Comparison of ENCODE assay signal across 12 mouse cellular contexts in genomic region chr16:38047781-38048558, GRCm38 (mm10). TPM values are rescaled to one million over a fixed set of nuclear protein-coding genes. Genes with fewer than 3 reads are reported as not detected.
DNase-seq lines count a peak whose midpoint lies in the region; ATAC-seq and TF ChIP-seq lines count a peak whose summit lies in the region.
"Had no signal": no experiment of that assay in that cellular context is flagged by ENCODE, and none has a peak within 500 bp of the region (broad histone marks: within the 10 kb centered on the region; RNA-seq: fewer than 3 reads in every experiment).

No protein-coding gene starts in this region.

- no peaks in the 10 kb centered on the region for H3K36me3 ChIP-seq in stomach, postnatal 0 days (ENCODE audit: control insufficient read depth, insufficient read depth, low read length)
- H3K36me3 ChIP-seq: neural tube, embryonic 12.5 days; stomach, embryonic 15.5 days had no signal

- no peak for ATAC-seq in stomach, postnatal 0 days (ENCODE audit: low FRiP score, low TSS enrichment)
- ATAC-seq: CD4-positive, CD25-positive, alpha-beta regulatory T cell, adult 4 months had no signal

- H3K4me1 ChIP-seq in stomach, postnatal 0 days (replicated peaks; ENCODE audit: control insufficient read depth, insufficient read depth): no peaks in the 10 kb centered on the region
- H3K4me1 ChIP-seq: neural tube, embryonic 12.5 days; stomach, embryonic 15.5 days had no signal

- H3K27me3 ChIP-seq in stomach, postnatal 0 days (ENCODE audit: control insufficient read depth, insufficient read depth, low read length): no peaks in the 10 kb centered on the region
- H3K27me3 ChIP-seq: neural tube, embryonic 12.5 days; stomach, embryonic 15.5 days had no signal

- 27% methylated on average over 23 of the region's 23 CpGs for WGBS in stomach, postnatal 0 days

- intact Hi-C loops in gastrocnemius, adult 2 months (cut with DNase I): no loop called here

- no peak for DNase-seq in gastrocnemius, adult 2 months
- no peak for DNase-seq in gastrocnemius, adult 18-20 months (ENCODE audit: low spot score)
- peak; percentile 23 for DNase-seq in right cerebral cortex, adult 18-20 months
- DNase-seq in right cerebral cortex, postnatal 4 days: no peak
- DNase-seq in kidney, postnatal 14 days: peak; percentile 12
- DNase-seq in stomach, postnatal 0 days (ENCODE audit: low spot score): no peak
- no peak for DNase-seq in adipocyte (ENCODE audit: low spot score)
- DNase-seq in cerebellum, postnatal 4 days (ENCODE audit: low spot score in 2 of 2): no peak

- no peaks in the 10 kb centered on the region for H3K9me3 ChIP-seq in stomach, postnatal 0 days (ENCODE audit: control insufficient read depth, low read length)
- H3K9me3 ChIP-seq: neural tube, embryonic 12.5 days; stomach, embryonic 15.5 days had no signal

- H3K4me2 ChIP-seq in stomach, postnatal 0 days (replicated peaks; ENCODE audit: low read depth): peak overlapping the region; percentile 44
- H3K4me2 ChIP-seq: neural tube, embryonic 12.5 days; stomach, embryonic 15.5 days had no signal

- H3K4me3 ChIP-seq in gastrocnemius, adult 2 months: peak overlapping the region; percentile 8
- no peak overlapping the region for H3K4me3 ChIP-seq in stomach, postnatal 0 days (ENCODE audit: low read depth, low read length)
- H3K4me3 ChIP-seq: neural tube, embryonic 12.5 days; stomach, embryonic 15.5 days had no signal

- TF ChIP-seq CTCF in gastrocnemius, adult 2 months (IDR thresholded peaks at IDR 0.05): no peak
- no peak for TF ChIP-seq CTCF in stomach, postnatal 0 days (IDR thresholded peaks at IDR 0.05; ENCODE audit: low read depth)

- no peak overlapping the region for H3K9ac ChIP-seq in stomach, postnatal 0 days (ENCODE audit: low read length)
- H3K9ac ChIP-seq: neural tube, embryonic 12.5 days; stomach, embryonic 15.5 days had no signal

- no peak for TF ChIP-seq EP300 in stomach, postnatal 0 days (optimal IDR thresholded peaks at IDR 0.05)

- H3K27ac ChIP-seq in gastrocnemius, adult 2 months: no peak overlapping the region
- no peak overlapping the region for H3K27ac ChIP-seq in stomach, postnatal 0 days (replicated peaks)
- H3K27ac ChIP-seq: macrophage; neural tube, embryonic 12.5 days; stomach, embryonic 15.5 days had no signal

RNA-seq across cellular contexts. Expression of gene Gsk3b, which starts 40.8 kb away (rescaled TPM):
- total RNA-seq in gastrocnemius, adult 2 months (2021): 10 to 100 TPM; 60.7 to 67.3 TPM
- total RNA-seq in gastrocnemius, adult 18-20 months (2021): 10 to 100 TPM; 58.8 to 66.5 TPM
- polyA plus RNA-seq in stomach, postnatal 0 days (2015; fragmentation: Nextera tagmentation; extraction: Ambion mirVana): 28.1 and 28.4 TPM in 2 replicates

Comparison
In these comparisons a context has a peak if more than half of its experiments do, and no peak if none do; other contexts are left out.
1. DNase-seq: peak in right cerebral cortex, adult 18-20 months (single experiment) and kidney, postnatal 14 days (single experiment); none in gastrocnemius, adult 2 months (single experiment), gastrocnemius, adult 18-20 months (single experiment), right cerebral cortex, postnatal 4 days (single experiment), stomach, postnatal 0 days (single experiment), adipocyte (single experiment) and cerebellum, postnatal 4 days (0 of 2).